Mouse (Mus musculus): ENCODE measurements around the gene Car2. TPM values are rescaled to one million over a fixed set of nuclear protein-coding genes. Genes with fewer than 3 reads are reported as not detected.
A peak's percentile ranks its signal among the peaks of the same experiment; 100 is the strongest.

Gene Car2
- polyA plus RNA-seq, 1 experiment from 2014 or later: 114 TPM

- Histone ChIP-seq H3K27ac (ENCODE audit: low read depth, low read length) (no peak overlapping the region), H3K4me2 (ENCODE audit: low read depth, low read length, severe bottlenecking) (no peak overlapping the region), H3K36me3 (ENCODE audit: control insufficient read depth, insufficient read depth, low read length) (no peaks in the 10 kb centered on the region), H3K9ac (ENCODE audit: low read length) (no peak overlapping the region), H3K4me1 (replicated peaks; ENCODE audit: control insufficient read depth, insufficient read depth, low read length) (no peaks in the 10 kb centered on the region), H3K27me3 (ENCODE audit: control insufficient read depth, insufficient read depth, low read length) (peaks cover 5% of the 10 kb centered on the region; the same call in 1 of the 2 replicates), H3K4me3 (ENCODE audit: low read depth, low read length) (no peak overlapping the region), H3K9me3 (ENCODE audit: control insufficient read depth, low read length) (no peaks in the 10 kb centered on the region)
- ATAC-seq (replicated peaks; ENCODE audit: low FRiP score): no peak
- DNase-seq (ENCODE audit: low spot score): no peak
Measured at GRCm38 (mm10) chr3:14884826-14885225, 1.2 kb upstream of the Car2 start.

GRCm38 (mm10) chr3:14887134-14887666, 1.1 kb downstream of the Car2 start:
- Histone ChIP-seq H3K4me1 (replicated peaks; ENCODE audit: control insufficient read depth, insufficient read depth, low read length) (no peaks in the 10 kb centered on the region), H3K9me3 (ENCODE audit: control insufficient read depth, low read length) (no peaks in the 10 kb centered on the region), H3K27ac (ENCODE audit: low read depth, low read length) (no peak overlapping the region), H3K27me3 (ENCODE audit: control insufficient read depth, insufficient read depth, low read length) (peaks cover 5% of the 10 kb centered on the region; the same call in 1 of the 2 replicates), H3K4me2 (ENCODE audit: low read depth, low read length, severe bottlenecking) (peak overlapping the region; percentile 86), H3K36me3 (ENCODE audit: control insufficient read depth, insufficient read depth, low read length) (no peaks in the 10 kb centered on the region), H3K9ac (ENCODE audit: low read length) (no peak overlapping the region; the same call in 1 of the 2 replicates), H3K4me3 (ENCODE audit: low read depth, low read length) (peak overlapping the region; percentile 66)
- WGBS: 35% methylated on average over 11 of the region's 11 CpGs
- DNase-seq (ENCODE audit: low spot score) (no peak), ATAC-seq (replicated peaks; ENCODE audit: low FRiP score) (no peak)

- ATAC-seq (replicated peaks; ENCODE audit: low FRiP score): no peak
- no peak for DNase-seq (ENCODE audit: low spot score)
- H3K4me3 ChIP-seq (ENCODE audit: low read depth, low read length): no peak overlapping the region
Measured at GRCm38 (mm10) chr3:14887686-14888295, 1.7 kb downstream of the Car2 start.

GRCm38 (mm10) chr3:14888549-14888948, 2.5 kb downstream of the Car2 start:
- Histone ChIP-seq H3K36me3 (ENCODE audit: control insufficient read depth, insufficient read depth, low read length) (no peaks in the 10 kb centered on the region), H3K4me3 (ENCODE audit: low read depth, low read length) (no peak overlapping the region), H3K4me2 (ENCODE audit: low read depth, low read length, severe bottlenecking) (no peak overlapping the region), H3K9ac (ENCODE audit: low read length) (no peak overlapping the region), H3K27ac (ENCODE audit: low read depth, low read length) (no peak overlapping the region), H3K27me3 (ENCODE audit: control insufficient read depth, insufficient read depth, low read length) (peaks cover 5% of the 10 kb centered on the region; the same call in 1 of the 2 replicates), H3K9me3 (ENCODE audit: control insufficient read depth, low read length) (no peaks in the 10 kb centered on the region), H3K4me1 (replicated peaks; ENCODE audit: control insufficient read depth, insufficient read depth, low read length) (no peaks in the 10 kb centered on the region)
- DNase-seq (ENCODE audit: low spot score) (no peak), ATAC-seq (replicated peaks; ENCODE audit: low FRiP score) (no peak)
- WGBS: 35% methylated on average over 2 of the region's 2 CpGs

More at GRCm38 (mm10) chr3:14887686-14888295, 1.7 kb downstream of the Car2 start:
- 69% methylated on average over 10 of the region's 10 CpGs for WGBS
- Histone ChIP-seq H3K36me3 (ENCODE audit: control insufficient read depth, insufficient read depth, low read length) (no peaks in the 10 kb centered on the region), H3K27ac (ENCODE audit: low read depth, low read length) (no peak overlapping the region), H3K9ac (ENCODE audit: low read length) (no peak overlapping the region), H3K4me2 (ENCODE audit: low read depth, low read length, severe bottlenecking) (no peak overlapping the region), H3K9me3 (ENCODE audit: control insufficient read depth, low read length) (no peaks in the 10 kb centered on the region), H3K4me1 (replicated peaks; ENCODE audit: control insufficient read depth, insufficient read depth, low read length) (no peaks in the 10 kb centered on the region), H3K27me3 (ENCODE audit: control insufficient read depth, insufficient read depth, low read length) (peaks cover 5% of the 10 kb centered on the region; the same call in 1 of the 2 replicates)

GRCm38 (mm10) chr3:14889085-14889484, 3.0 kb downstream of the Car2 start:
- Histone ChIP-seq H3K27me3 (ENCODE audit: control insufficient read depth, insufficient read depth, low read length) (peaks cover 5% of the 10 kb centered on the region; the same call in 1 of the 2 replicates), H3K4me2 (ENCODE audit: low read depth, low read length, severe bottlenecking) (no peak overlapping the region), H3K27ac (ENCODE audit: low read depth, low read length) (no peak overlapping the region), H3K4me1 (replicated peaks; ENCODE audit: control insufficient read depth, insufficient read depth, low read length) (no peaks in the 10 kb centered on the region), H3K36me3 (ENCODE audit: control insufficient read depth, insufficient read depth, low read length) (no peaks in the 10 kb centered on the region), H3K4me3 (ENCODE audit: low read depth, low read length) (no peak overlapping the region), H3K9ac (ENCODE audit: low read length) (no peak overlapping the region), H3K9me3 (ENCODE audit: control insufficient read depth, low read length) (no peaks in the 10 kb centered on the region)
- DNase-seq (ENCODE audit: low spot score): no peak
- WGBS: 67% methylated on average over 2 of the region's 2 CpGs
- no peak for ATAC-seq (replicated peaks; ENCODE audit: low FRiP score)

- WGBS: 37% methylated on average over 4 of the region's 4 CpGs
- no peaks in the 10 kb centered on the region for H3K4me1 ChIP-seq (replicated peaks; ENCODE audit: control insufficient read depth, insufficient read depth, low read length)
- H3K36me3 ChIP-seq (ENCODE audit: control insufficient read depth, insufficient read depth, low read length): no peaks in the 10 kb centered on the region
- no peak overlapping the region for H3K27ac ChIP-seq (ENCODE audit: low read depth, low read length)
- H3K27me3 ChIP-seq (ENCODE audit: control insufficient read depth, insufficient read depth, low read length): peaks cover 5% of the 10 kb centered on the region; the same call in 1 of the 2 replicates
- H3K4me2 ChIP-seq (ENCODE audit: low read depth, low read length, severe bottlenecking): no peak overlapping the region
- no peak overlapping the region for H3K4me3 ChIP-seq (ENCODE audit: low read depth, low read length)
- H3K9ac ChIP-seq (ENCODE audit: low read length): no peak overlapping the region
- ATAC-seq (replicated peaks; ENCODE audit: low FRiP score) (no peak), DNase-seq (ENCODE audit: low spot score) (no peak)
- no peaks in the 10 kb centered on the region for H3K9me3 ChIP-seq (ENCODE audit: control insufficient read depth, low read length)
Measured at GRCm38 (mm10) chr3:14889716-14890409, 3.8 kb downstream of the Car2 start.

- no peaks in the 10 kb centered on the region for H3K27me3 ChIP-seq (ENCODE audit: control insufficient read depth, insufficient read depth, low read length)
- H3K27ac ChIP-seq (ENCODE audit: low read depth, low read length): no peak overlapping the region
- no peak for ATAC-seq (replicated peaks; ENCODE audit: low FRiP score)
- H3K4me3 ChIP-seq (ENCODE audit: low read depth, low read length): no peak overlapping the region
- 85% methylated on average over 3 of the region's 3 CpGs for WGBS
- H3K9me3 ChIP-seq (ENCODE audit: control insufficient read depth, low read length): no peaks in the 10 kb centered on the region
- no peaks in the 10 kb centered on the region for H3K4me1 ChIP-seq (replicated peaks; ENCODE audit: control insufficient read depth, insufficient read depth, low read length)
- no peak overlapping the region for H3K4me2 ChIP-seq (ENCODE audit: low read depth, low read length, severe bottlenecking)
- DNase-seq (ENCODE audit: low spot score): no peak
- no peak overlapping the region for H3K9ac ChIP-seq (ENCODE audit: low read length)
- H3K36me3 ChIP-seq (ENCODE audit: control insufficient read depth, insufficient read depth, low read length): no peaks in the 10 kb centered on the region
Measured at GRCm38 (mm10) chr3:14892991-14893390, 6.9 kb downstream of the Car2 start.

- no peaks in the 10 kb centered on the region for H3K36me3 ChIP-seq (ENCODE audit: control insufficient read depth, insufficient read depth, low read length)
- H3K4me3 ChIP-seq (ENCODE audit: low read depth, low read length): no peak overlapping the region
- no peak overlapping the region for H3K9ac ChIP-seq (ENCODE audit: low read length)
- DNase-seq (ENCODE audit: low spot score): no peak
- H3K9me3 ChIP-seq (ENCODE audit: control insufficient read depth, low read length): no peaks in the 10 kb centered on the region
- ATAC-seq (replicated peaks; ENCODE audit: low FRiP score): no peak
- no peak overlapping the region for H3K4me2 ChIP-seq (ENCODE audit: low read depth, low read length, severe bottlenecking)
- H3K4me1 ChIP-seq (replicated peaks; ENCODE audit: control insufficient read depth, insufficient read depth, low read length): no peaks in the 10 kb centered on the region
- WGBS: 80% methylated on average over 5 of the region's 5 CpGs
- no peaks in the 10 kb centered on the region for H3K27me3 ChIP-seq (ENCODE audit: control insufficient read depth, insufficient read depth, low read length)
- H3K27ac ChIP-seq (ENCODE audit: low read depth, low read length): no peak overlapping the region
Measured at GRCm38 (mm10) chr3:14893700-14894099, 7.6 kb downstream of the Car2 start.
